Mouse (Mus musculus): ENCODE results near the gene Alpk1. TPM values are rescaled to one million over a fixed set of nuclear protein-coding genes. Genes with fewer than 3 reads are reported as not detected.

Gene Alpk1
- polyA plus RNA-seq, 1 experiment, result 1.6 TPM

DNA sequence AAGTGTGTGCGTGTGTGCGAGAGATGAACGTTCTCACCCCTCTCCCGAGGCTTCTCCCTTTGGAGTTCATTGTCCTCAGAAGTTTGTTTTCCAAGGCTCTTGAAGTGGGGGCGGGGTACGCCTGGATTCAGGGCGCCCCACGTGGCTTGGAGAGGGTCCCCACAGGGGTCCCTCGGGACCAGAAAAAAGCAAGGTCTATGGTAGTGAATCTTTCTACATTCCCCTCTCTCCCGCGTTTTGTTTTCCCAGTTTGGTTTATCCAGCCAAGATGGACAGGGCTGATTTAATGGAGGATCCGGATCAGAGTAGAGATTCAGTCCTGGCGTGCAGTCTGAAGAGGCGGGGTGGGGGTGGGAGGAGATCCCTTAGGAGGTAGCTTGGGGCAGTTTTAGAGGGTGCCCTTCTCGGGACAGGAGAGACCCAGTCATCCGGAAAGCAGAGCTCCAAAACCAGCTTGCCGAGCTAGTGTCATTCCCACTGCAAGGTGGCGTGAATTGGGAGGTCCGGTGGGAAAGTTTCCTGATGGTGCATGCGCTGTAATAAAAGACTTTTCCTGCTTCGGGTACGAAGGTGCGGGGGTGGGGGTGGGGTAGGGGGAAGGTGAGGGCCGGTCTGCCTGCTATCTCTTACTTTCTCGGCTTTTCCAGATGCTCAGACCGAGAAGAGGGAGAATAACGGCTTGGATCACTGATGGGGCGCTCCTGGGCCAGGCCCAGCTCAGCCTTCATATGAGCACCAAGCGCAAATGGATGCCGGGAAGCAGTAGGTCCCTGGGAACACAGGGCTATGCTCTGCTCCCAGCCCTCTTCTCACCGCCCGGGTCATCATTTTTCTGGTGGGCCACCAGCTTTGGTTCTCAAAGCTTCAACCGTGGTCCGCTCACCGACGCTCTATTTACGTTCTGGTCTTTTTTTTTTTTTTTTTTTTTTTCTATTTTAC is 139.3 kb downstream of the Alpk1 start:
- no peaks in the 10 kb centered on the region for H3K36me3 ChIP-seq (ENCODE audit: control insufficient read depth, insufficient read depth, low read length)
- WGBS, result 15% methylated on average over 37 of the region's 37 CpGs
- H3K4me1 ChIP-seq (ENCODE audit: control insufficient read depth, insufficient read depth, insufficient read length), result no peaks in the 10 kb centered on the region
- no peak for TF ChIP-seq CTCF (IDR thresholded peaks at IDR 0.05; ENCODE audit: extremely low read depth, insufficient read depth, insufficient read length, insufficient replicate concordance)
- no peak for TF ChIP-seq POLR2A (IDR thresholded peaks at IDR 0.05; ENCODE audit: low read depth, low read length)
- H3K27me3 ChIP-seq (ENCODE audit: control insufficient read depth, insufficient read depth, low read length), result peaks cover 32% of the 10 kb centered on the region
- no peak for DNase-seq (ENCODE audit: low read depth in 1 of 2, low spot score in 2 of 2)
- no peak overlapping the region for H3K27ac ChIP-seq (ENCODE audit: insufficient read depth, low read length)
- no peak overlapping the region for H3K4me3 ChIP-seq (ENCODE audit: extremely low read depth, insufficient read depth, insufficient read length)

DNA sequence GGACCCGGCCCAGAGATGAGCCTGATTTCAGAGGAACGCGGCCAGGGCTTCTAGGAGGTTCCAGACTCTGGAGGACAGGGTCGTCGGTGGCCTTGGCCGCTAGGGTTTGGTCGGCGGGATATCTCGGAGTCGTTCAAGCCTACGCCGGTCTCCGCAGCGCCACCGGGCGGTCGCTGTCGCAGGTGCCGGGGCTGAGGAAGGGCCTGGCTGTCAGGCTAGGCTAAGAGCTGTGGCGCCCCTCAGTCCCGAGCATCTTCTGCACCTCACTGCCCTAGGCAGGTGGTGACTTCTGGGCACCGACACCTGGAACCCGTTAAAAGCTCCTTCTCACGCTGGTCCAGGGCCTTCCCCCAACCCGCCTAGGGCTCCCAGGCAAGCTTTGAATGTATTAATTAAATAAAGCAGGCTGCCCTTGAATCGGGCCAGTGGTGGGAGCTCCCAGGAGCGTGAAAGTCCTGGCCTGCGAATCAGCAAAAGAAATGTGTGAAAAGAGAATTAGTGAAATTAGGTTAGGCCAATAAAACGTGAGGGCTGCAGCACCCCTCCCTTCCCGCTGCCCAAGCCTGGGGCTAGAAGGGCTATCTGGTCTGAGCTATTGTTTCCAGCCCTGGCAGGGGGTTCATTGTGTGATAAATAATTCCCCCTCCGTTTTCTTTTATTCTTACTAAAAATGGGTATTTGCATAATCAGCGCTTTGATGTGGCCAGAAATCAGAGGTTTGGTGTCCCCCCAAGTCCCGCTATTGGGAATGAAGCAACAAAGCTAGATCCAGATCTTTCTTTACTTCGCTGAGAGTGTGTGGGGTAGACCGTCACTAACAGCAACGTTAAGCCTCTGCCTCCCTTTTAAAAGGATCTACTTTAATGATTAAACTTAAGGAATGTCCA is 140.2 kb downstream of the Alpk1 start:
- Histone ChIP-seq H3K36me3 (ENCODE audit: control insufficient read depth, insufficient read depth, low read length) (no peaks in the 10 kb centered on the region), H3K4me3 (ENCODE audit: extremely low read depth, insufficient read depth, insufficient read length) (no peak overlapping the region), H3K27me3 (ENCODE audit: control insufficient read depth, insufficient read depth, low read length) (peaks cover 32% of the 10 kb centered on the region), H3K4me1 (ENCODE audit: control insufficient read depth, insufficient read depth, insufficient read length) (no peaks in the 10 kb centered on the region), H3K27ac (ENCODE audit: insufficient read depth, low read length) (no peak overlapping the region)
- peak in 1 of 2 experiments; percentile 10 for DNase-seq (ENCODE audit: low read depth in 1 of 2, low spot score in 2 of 2)
- TF ChIP-seq POLR2A (IDR thresholded peaks at IDR 0.05; ENCODE audit: low read depth, low read length) (no peak), CTCF (IDR thresholded peaks at IDR 0.05; ENCODE audit: extremely low read depth, insufficient read depth, insufficient read length, insufficient replicate concordance) (no peak)
- WGBS, result 7% methylated on average over 36 of the region's 36 CpGs

DNA sequence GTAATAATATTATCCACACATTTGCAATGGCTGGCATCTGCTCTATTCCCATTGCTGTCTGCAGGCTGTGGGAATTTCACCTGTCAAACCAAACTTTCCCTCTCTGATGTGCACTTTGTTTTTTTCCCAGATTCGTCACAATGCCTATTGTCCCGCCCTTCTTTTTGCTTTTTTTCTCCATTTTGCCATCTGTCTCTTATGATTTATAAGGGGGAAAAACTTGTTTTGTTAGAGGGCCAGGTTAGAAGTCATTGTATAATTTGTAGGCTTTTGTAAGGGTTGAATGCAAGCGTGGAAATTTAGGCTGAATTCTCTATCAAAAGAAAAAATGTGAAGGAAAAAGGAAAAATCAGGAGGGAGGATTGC is 145.4 kb downstream of the Alpk1 start:
- H3K27me3 ChIP-seq (ENCODE audit: control insufficient read depth, insufficient read depth, low read length), result peaks cover 48% of the 10 kb centered on the region
- no peak overlapping the region for H3K27ac ChIP-seq (ENCODE audit: insufficient read depth, low read length)
- no peaks in the 10 kb centered on the region for H3K36me3 ChIP-seq (ENCODE audit: control insufficient read depth, insufficient read depth, low read length)
- 12% methylated on average over 3 of the region's 3 CpGs for WGBS
- no peak overlapping the region for H3K4me3 ChIP-seq (ENCODE audit: extremely low read depth, insufficient read depth, insufficient read length)
- H3K4me1 ChIP-seq (ENCODE audit: control insufficient read depth, insufficient read depth, insufficient read length), result peaks cover 25% of the 10 kb centered on the region
- DNase-seq (ENCODE audit: low read depth in 1 of 2, low spot score in 2 of 2), result no peak
- TF ChIP-seq POLR2A (IDR thresholded peaks at IDR 0.05; ENCODE audit: low read depth, low read length) (no peak), CTCF (IDR thresholded peaks at IDR 0.05; ENCODE audit: extremely low read depth, insufficient read depth, insufficient read length, insufficient replicate concordance) (no peak)

DNA sequence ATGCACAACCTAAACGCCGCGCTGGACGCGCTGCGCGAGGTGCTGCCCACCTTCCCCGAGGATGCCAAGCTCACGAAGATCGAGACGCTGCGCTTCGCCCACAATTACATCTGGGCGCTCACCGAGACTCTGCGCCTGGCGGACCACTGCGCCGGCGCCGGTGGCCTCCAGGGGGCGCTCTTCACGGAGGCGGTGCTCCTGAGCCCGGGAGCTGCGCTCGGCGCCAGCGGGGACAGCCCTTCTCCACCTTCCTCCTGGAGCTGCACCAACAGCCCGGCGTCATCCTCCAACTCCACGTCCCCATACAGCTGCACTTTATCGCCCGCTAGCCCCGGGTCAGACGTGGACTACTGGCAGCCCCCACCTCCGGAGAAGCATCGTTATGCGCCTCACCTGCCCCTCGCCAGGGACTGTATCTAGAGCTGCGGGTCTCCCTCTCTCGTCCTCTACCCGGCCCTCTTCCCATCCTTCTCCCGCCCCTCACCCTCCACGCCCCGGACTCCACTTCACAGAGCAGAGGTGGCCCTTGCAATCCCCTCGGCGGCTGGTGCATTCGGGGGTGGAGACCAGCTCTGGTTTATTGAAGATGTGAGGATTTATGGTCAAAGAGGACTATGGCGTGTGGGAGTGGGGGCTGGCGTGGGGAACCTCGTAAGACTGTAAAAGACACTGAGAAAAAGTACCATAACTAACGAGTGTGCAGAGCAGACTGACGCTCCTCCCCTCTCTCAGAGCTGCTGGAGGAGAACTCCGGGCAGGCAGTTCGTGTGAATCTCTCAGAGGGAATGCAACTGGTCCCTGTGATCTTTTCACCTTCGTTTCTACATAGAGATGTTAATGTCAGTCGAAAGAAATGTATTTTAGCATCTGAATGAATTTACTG is 146.0 kb downstream of the Alpk1 start:
- Histone ChIP-seq H3K27me3 (ENCODE audit: control insufficient read depth, insufficient read depth, low read length) (peaks cover 43% of the 10 kb centered on the region), H3K4me1 (ENCODE audit: control insufficient read depth, insufficient read depth, insufficient read length) (peaks cover 25% of the 10 kb centered on the region), H3K27ac (ENCODE audit: insufficient read depth, low read length) (no peak overlapping the region), H3K36me3 (ENCODE audit: control insufficient read depth, insufficient read depth, low read length) (no peaks in the 10 kb centered on the region), H3K4me3 (ENCODE audit: extremely low read depth, insufficient read depth, insufficient read length) (peak overlapping the region; percentile 48; the same call in 1 of the 2 replicates)
- peak in 1 of 2 experiments; percentile 63 for DNase-seq (ENCODE audit: low read depth in 1 of 2, low spot score in 2 of 2)
- TF ChIP-seq CTCF (IDR thresholded peaks at IDR 0.05; ENCODE audit: extremely low read depth, insufficient read depth, insufficient read length, insufficient replicate concordance) (peak; percentile 91), POLR2A (IDR thresholded peaks at IDR 0.05; ENCODE audit: low read depth, low read length) (no peak)
- 3% methylated on average over 58 of the region's 58 CpGs for WGBS

DNA sequence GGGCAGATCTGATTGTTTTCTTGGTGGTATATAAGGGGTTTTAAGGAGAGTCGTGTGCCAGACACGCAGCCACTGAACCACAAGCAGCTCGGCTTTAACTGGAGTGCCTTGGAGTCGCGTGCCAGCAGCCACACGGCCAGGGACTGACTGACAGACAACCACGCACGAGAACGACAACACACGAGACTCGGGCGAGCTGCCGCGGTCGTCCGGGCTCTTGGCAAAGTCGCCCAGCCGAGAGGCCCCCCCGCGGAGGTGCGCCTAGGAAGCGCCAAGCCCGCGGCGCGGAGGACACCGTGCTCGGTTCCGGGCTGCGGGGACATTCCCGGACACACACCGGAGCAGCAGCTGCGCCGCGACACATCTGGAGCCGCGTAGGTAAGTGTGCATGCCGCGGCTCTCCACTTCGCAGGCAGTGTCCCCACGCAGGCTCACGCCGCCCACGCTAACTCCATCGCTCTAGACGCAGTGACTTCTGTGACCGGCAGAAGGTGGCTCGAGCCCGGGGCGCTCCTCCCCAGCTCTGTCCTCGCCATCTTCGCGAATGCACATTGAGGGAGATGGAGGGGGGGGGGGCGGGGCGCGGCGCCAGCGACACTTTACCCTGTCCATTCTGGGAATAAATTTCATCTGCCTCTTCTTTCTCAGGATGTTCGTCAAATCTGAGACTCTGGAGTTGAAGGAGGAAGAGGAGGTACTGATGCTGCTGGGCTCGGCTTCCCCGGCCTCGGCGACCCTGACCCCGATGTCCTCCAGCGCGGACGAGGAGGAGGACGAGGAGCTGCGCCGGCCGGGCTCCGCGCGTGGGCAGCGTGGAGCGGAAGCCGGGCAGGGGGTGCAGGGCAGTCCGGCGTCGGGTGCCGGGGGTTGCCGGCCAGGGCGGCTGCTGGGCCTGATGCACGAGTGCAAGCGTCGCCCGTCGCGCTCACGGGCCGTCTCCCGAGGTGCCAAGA is 147.0 kb downstream of the Alpk1 start, which contains the start of gene Neurog2:
Gene Neurog2, plus strand, starts transcription at position 56 of the 953 bp plus-strand sequence.
- DNase-seq (ENCODE audit: low read depth in 1 of 2, low spot score in 2 of 2), result peak in 1 of 2 experiments; percentile 12
- no peak for TF ChIP-seq CTCF (IDR thresholded peaks at IDR 0.05; ENCODE audit: extremely low read depth, insufficient read depth, insufficient read length, insufficient replicate concordance)
- no peak for TF ChIP-seq POLR2A (IDR thresholded peaks at IDR 0.05; ENCODE audit: low read depth, low read length)
- 1% methylated on average over 92 of the region's 92 CpGs for WGBS
- Histone ChIP-seq H3K4me3 (ENCODE audit: extremely low read depth, insufficient read depth, insufficient read length) (peak within 1 kb of the TSS; percentile 48), H3K27ac (ENCODE audit: insufficient read depth, low read length) (no peak within 1 kb of the TSS), H3K27me3 (ENCODE audit: control insufficient read depth, insufficient read depth, low read length) (peaks cover 44% of the 10 kb centered on the region), H3K36me3 (ENCODE audit: control insufficient read depth, insufficient read depth, low read length) (no peaks in the 10 kb centered on the region), H3K4me1 (ENCODE audit: control insufficient read depth, insufficient read depth, insufficient read length) (peaks cover 25% of the 10 kb centered on the region)
